Mouse (Mus musculus): ENCODE measurements at regions not wholly inside any gene's neighbourhood (a gene's known extent, or its start where the extent isn't known, plus 50 kb on each side); places are given as distances from the start of the nearest gene placed in this dataset.

GRCm38 (mm10) chr12:26191268-26191981 lies 223.6 kb downstream of the Rnf144a start:
- Histone ChIP-seq H3K4me2 (ENCODE audit: insufficient read depth, low read depth, poor library complexity, severe bottlenecking) (no peak overlapping the region), H3K9ac (ENCODE audit: insufficient read depth, low read depth) (no peak overlapping the region), H3K36me3 (replicated peaks in 1 of 2; ENCODE audit: control insufficient read depth in 1 of 2, insufficient read depth in 1 of 2, low read length in 1 of 2) (no peaks in the 10 kb centered on the region), H3K27ac (ENCODE audit: insufficient read depth, low read depth) (no peak overlapping the region), H3K79me2 (replicated peaks; ENCODE audit: control insufficient read depth, extremely low read depth, insufficient read depth, poor library complexity, severe bottlenecking) (no peaks in the 10 kb centered on the region), H3K4me1 (ENCODE audit: control insufficient read depth in 1 of 2, insufficient read depth in 2 of 2) (peaks cover 0 to 22% of the 10 kb centered on the region in 2 experiments; a peak in 2 of 4 replicates), H3K27me3 (replicated peaks) (no peaks in the 10 kb centered on the region), H3K4me3 (replicated peaks in 1 of 3; ENCODE audit: low read depth in 2 of 3, low read length in 2 of 3, poor library complexity in 1 of 3) (no peak overlapping the region), H3K9me3 (replicated peaks; ENCODE audit: low read length) (no peaks in the 10 kb centered on the region)
- TF ChIP-seq NELFE (IDR thresholded peaks at IDR 0.05; ENCODE audit: low read depth, low read length): no peak
- in situ Hi-C loops (cut with MboI; ENCODE audit: low pct_ligation_motif_present, low pct_unique_long_range_greater_than_20kb, low sequenced_read_pairs): no loop called here
- DNase-seq (ENCODE audit: extremely low read depth): no peak
- dilution Hi-C loops (cut with MboI; ENCODE audit: extremely low pct_ligation_motif_present, extremely low pct_unique_long_range_greater_than_20kb, low sequenced_read_pairs): no loop called here

GRCm38 (mm10) chr12:26188996-26189395 lies 226.1 kb downstream of the Rnf144a start:
- H3K79me2 ChIP-seq (replicated peaks; ENCODE audit: control insufficient read depth, extremely low read depth, insufficient read depth, poor library complexity, severe bottlenecking): no peaks in the 10 kb centered on the region
- no peak for DNase-seq (ENCODE audit: extremely low read depth)
- dilution Hi-C loops (cut with MboI; ENCODE audit: extremely low pct_ligation_motif_present, extremely low pct_unique_long_range_greater_than_20kb, low sequenced_read_pairs): no loop called here
- H3K4me1 ChIP-seq (ENCODE audit: control insufficient read depth in 1 of 2, insufficient read depth in 2 of 2): peaks cover 3 to 40% of the 10 kb centered on the region in 2 experiments; a peak in 3 of 4 replicates
- no peak overlapping the region for H3K4me2 ChIP-seq (ENCODE audit: insufficient read depth, low read depth, poor library complexity, severe bottlenecking)
- no peaks in the 10 kb centered on the region for H3K27me3 ChIP-seq (replicated peaks)
- no peaks in the 10 kb centered on the region for H3K36me3 ChIP-seq (replicated peaks in 1 of 2; ENCODE audit: control insufficient read depth in 1 of 2, insufficient read depth in 1 of 2, low read length in 1 of 2)
- H3K27ac ChIP-seq (ENCODE audit: insufficient read depth, low read depth): no peak overlapping the region
- H3K4me3 ChIP-seq (replicated peaks in 1 of 3; ENCODE audit: low read depth in 2 of 3, low read length in 2 of 3, poor library complexity in 1 of 3): no peak overlapping the region
- no peak overlapping the region for H3K9ac ChIP-seq (ENCODE audit: insufficient read depth, low read depth)
- in situ Hi-C loops (cut with MboI; ENCODE audit: low pct_ligation_motif_present, low pct_unique_long_range_greater_than_20kb, low sequenced_read_pairs): no loop called here
- H3K9me3 ChIP-seq (replicated peaks; ENCODE audit: low read length): no peaks in the 10 kb centered on the region
- TF ChIP-seq TBP (conservative IDR thresholded peaks at IDR 0.05; ENCODE audit: low read depth, low read length): 0 out of 2 replicates have a peak, but pooled peaks have one; percentile 31
- TF ChIP-seq SMC3 (IDR thresholded peaks at IDR 0.05; ENCODE audit: low read depth, low read length): no peak
- TF ChIP-seq ETS1 (conservative IDR thresholded peaks at IDR 0.05; ENCODE audit: low read depth, low read length): no peak

GRCm38 (mm10) chr12:26187091-26187862 lies 227.8 kb downstream of the Rnf144a start:
- TF ChIP-seq JUND (conservative IDR thresholded peaks at IDR 0.05; ENCODE audit: low read depth, low read length): no peak
- TF ChIP-seq KAT2A (IDR thresholded peaks at IDR 0.05; ENCODE audit: insufficient replicate concordance, low read length): no peak
- TF ChIP-seq BHLHE40 (IDR thresholded peaks at IDR 0.05; ENCODE audit: low read depth, low read length): peak; percentile 85
- TF ChIP-seq ELF1 (IDR thresholded peaks at IDR 0.05; ENCODE audit: low read depth, low read length): no peak
- no peak for TF ChIP-seq EP300 (IDR thresholded peaks at IDR 0.05; ENCODE audit: low read length)
- no peak for TF ChIP-seq MAZ (IDR thresholded peaks at IDR 0.05; ENCODE audit: low read depth, low read length)
- no peak for TF ChIP-seq JUN (IDR thresholded peaks at IDR 0.05; ENCODE audit: insufficient read depth, low read depth, low read length)
- no peaks in the 10 kb centered on the region for H3K9me3 ChIP-seq (replicated peaks; ENCODE audit: low read length)
- in situ Hi-C loops (cut with MboI; ENCODE audit: low pct_ligation_motif_present, low pct_unique_long_range_greater_than_20kb, low sequenced_read_pairs): no loop called here
- no peak overlapping the region for H3K9ac ChIP-seq (ENCODE audit: insufficient read depth, low read depth)
- H3K4me2 ChIP-seq (ENCODE audit: insufficient read depth, low read depth, poor library complexity, severe bottlenecking): no peak overlapping the region
- no peak overlapping the region for H3K27ac ChIP-seq (ENCODE audit: insufficient read depth, low read depth)
- no peak for DNase-seq (ENCODE audit: extremely low read depth)
- H3K27me3 ChIP-seq (replicated peaks): no peaks in the 10 kb centered on the region
- H3K4me3 ChIP-seq (replicated peaks in 1 of 3; ENCODE audit: low read depth in 2 of 3, low read length in 2 of 3, poor library complexity in 1 of 3): no peak overlapping the region
- H3K79me2 ChIP-seq (replicated peaks; ENCODE audit: control insufficient read depth, extremely low read depth, insufficient read depth, poor library complexity, severe bottlenecking): no peaks in the 10 kb centered on the region
- H3K4me1 ChIP-seq (ENCODE audit: control insufficient read depth in 1 of 2, insufficient read depth in 2 of 2): peaks cover 3 to 40% of the 10 kb centered on the region in 2 experiments; a peak in 3 of 4 replicates
- no peaks in the 10 kb centered on the region for H3K36me3 ChIP-seq (replicated peaks in 1 of 2; ENCODE audit: control insufficient read depth in 1 of 2, insufficient read depth in 1 of 2, low read length in 1 of 2)
- dilution Hi-C loops (cut with MboI; ENCODE audit: extremely low pct_ligation_motif_present, extremely low pct_unique_long_range_greater_than_20kb, low sequenced_read_pairs): no loop called here
